Mouse (Mus musculus): ENCODE data around the gene Tmem269. TPM values are rescaled to one million over a fixed set of nuclear protein-coding genes. Genes with fewer than 3 reads are reported as not detected.

The Tmem269 gene
- total RNA-seq, 2 experiments from 2014 or later = not detected

- peak in 1 of 2 experiments; percentile 56 for DNase-seq
- intact Hi-C loops (cut with DNase I) = loop anchor here (5.0 kb wide), 1 partner anchor 291 kb away; no protein-coding TSS in a partner anchor
Observed at GRCm38 (mm10) chr4:119241664-119242063, 23.6 kb upstream of the Tmem269 start.

DNA sequence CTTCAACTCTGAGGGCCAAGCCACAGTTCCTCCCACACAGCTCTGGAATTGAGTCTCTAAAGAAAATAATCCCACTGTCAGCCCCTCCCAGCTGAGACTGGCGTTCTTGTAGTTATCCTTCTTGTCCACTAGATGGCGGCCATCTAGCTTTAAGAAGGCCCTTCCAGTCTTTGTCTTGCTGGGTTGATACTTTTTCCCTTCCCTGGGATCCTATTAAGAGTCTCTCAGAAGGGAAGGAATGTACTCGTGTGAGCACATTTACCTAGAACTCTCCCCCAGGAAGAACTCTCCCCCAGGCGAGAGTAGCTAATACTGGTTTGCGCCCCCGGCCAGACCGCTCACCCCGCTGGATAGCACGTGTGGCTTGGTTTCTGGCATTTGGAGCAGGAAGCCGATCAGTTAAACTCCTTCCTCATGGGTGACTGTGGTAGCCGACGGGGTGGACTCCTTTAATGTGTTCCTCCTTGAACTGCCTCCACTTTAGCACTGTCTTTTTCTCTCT lies 21.2 kb upstream of the Tmem269 start:
- DNase-seq = peak in 1 of 2 experiments; percentile 50
- intact Hi-C loops (cut with DNase I) = loop anchor here (2.0 kb wide), 1 partner anchor 100 kb away; no protein-coding TSS in a partner anchor

- no peak for DNase-seq
- intact Hi-C loops (cut with DNase I) = loop anchor here (2.0 kb wide), 1 partner anchor 100 kb away; no protein-coding TSS in a partner anchor
Observed at GRCm38 (mm10) chr4:119238661-119239060, 20.6 kb upstream of the Tmem269 start.

DNA sequence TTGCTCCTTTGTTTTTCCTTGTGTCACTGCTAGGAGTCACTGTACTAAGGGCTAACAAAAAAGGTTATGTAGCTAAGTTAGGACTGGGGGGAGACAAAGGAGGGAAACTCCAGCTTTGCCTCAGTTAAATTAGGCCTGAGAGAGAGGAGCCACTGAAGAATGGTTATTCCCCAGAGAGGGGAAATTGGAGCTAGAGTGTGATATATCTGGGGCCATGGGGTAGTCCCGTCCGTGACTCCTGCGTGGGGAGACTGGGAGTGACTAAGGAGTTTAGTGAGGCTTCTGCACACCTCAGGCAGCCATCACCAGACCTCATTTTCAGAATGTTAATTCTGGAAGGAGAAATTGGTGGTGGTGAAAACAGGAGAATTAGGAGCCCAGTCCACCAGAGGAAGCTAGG lies 16.3 kb upstream of the Tmem269 start:
- intact Hi-C loops (cut with DNase I) = no loop called here
- no peak for DNase-seq

GRCm38 (mm10) chr4:119233256-119233901 lies 15.4 kb upstream of the Tmem269 start:
- peak; percentile 31 to 52 for DNase-seq
- intact Hi-C loops (cut with DNase I) = no loop called here

DNA sequence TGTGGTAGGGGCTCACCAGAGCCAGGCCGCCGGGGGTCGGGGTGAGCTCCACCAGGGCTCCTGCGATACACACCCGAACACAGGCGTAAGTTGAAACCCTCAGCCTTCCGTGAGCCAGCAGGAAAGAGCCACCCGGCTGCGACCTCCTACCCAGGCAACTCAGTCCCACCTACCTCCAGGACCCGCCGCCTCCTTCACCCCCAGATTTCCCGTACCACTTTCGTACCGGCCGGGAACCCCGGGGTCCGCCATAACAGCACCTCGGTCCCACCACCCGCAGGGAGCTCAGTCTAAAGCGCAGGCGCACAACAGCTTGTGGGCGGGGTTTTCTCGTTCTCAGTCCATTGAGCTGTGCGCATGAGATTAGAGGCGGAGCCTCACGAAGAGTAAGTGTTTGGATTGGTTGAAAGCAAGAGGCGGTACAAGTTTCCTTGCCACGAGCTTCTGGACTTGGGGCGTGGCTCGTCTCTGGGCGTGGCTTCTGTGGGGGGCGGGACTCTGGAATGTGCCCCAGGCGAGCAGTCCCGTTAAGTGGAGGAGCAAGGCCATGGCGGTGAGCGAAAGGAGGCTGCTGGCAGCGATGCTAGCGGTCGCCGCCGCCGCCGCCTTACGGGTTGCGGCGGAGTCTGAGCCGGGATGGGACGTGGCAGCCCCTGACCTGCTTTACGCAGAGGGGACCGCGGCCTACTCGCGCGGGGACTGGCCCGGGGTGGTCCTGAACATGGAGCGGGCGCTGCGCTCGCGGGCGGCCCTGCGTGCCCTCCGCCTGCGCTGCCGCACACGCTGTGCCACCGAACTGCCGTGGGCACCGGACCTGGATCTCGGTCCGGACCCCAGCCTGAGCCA lies 14.6 kb upstream of the Tmem269 start, which contains the start of the genes AU022252 and P3h1:
Gene AU022252 (minus strand): TSS at position 303 of the 846 bp plus-strand sequence.
Gene P3h1 (plus strand): TSS at position 506 of the 846 bp plus-strand sequence.
- intact Hi-C loops (cut with DNase I) = no loop called here
- peak; percentile 98 to 99 for DNase-seq

DNA sequence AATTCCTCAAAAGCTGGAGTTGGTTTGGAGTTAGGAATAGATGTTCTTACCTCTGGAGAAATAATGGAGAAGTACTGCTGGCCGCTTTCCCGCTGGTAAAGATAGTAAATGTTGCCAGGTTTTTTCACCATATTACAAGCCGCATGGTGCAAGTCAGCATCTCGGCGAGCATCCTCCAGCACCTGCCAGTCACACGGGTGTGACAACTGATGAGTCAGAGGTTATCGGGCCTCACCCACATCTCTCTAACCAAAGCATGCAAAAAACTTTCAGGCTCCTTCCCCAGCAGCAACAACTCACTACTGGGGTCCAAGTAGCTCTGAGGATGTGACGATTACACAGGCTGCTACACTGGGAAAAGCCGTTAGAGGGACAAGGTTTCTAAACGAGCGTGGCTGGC lies 8.7 kb upstream of the Tmem269 start:
- intact Hi-C loops (cut with DNase I) = no loop called here

GRCm38 (mm10) chr4:119225719-119226118 lies 7.7 kb upstream of the Tmem269 start:
- intact Hi-C loops (cut with DNase I) = no loop called here
- DNase-seq = no peak

More for the DNA sequence above, 8.7 kb upstream of the Tmem269 start:
- no peak for DNase-seq

- intact Hi-C loops (cut with DNase I) = no loop called here
Observed at GRCm38 (mm10) chr4:119224534-119224933, 6.5 kb upstream of the Tmem269 start.

DNA sequence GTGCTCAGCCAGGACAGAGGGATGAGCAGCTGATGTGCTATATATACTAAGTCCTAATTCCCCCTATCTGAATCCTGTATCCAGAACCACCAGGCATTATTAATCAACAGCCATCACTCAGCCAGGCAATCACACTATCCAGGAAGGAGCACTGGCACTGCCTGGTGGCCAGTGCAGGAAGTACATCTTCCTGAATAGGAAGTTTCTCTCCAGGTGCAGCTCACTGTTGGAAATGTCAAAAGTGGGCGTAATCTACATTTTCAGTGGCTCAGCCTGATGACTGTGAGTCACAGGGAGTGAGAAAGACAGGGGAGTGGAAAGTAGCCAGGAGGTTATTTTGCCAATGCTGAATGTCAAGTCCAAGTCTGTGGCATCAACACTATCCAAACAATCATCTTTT lies 5.7 kb upstream of the Tmem269 start:
- intact Hi-C loops (cut with DNase I) = no loop called here
- DNase-seq = peak in 1 of 2 experiments; percentile 26

More at GRCm38 (mm10) chr4:119224534-119224933, 6.5 kb upstream of the Tmem269 start:
- DNase-seq = no peak

DNA sequence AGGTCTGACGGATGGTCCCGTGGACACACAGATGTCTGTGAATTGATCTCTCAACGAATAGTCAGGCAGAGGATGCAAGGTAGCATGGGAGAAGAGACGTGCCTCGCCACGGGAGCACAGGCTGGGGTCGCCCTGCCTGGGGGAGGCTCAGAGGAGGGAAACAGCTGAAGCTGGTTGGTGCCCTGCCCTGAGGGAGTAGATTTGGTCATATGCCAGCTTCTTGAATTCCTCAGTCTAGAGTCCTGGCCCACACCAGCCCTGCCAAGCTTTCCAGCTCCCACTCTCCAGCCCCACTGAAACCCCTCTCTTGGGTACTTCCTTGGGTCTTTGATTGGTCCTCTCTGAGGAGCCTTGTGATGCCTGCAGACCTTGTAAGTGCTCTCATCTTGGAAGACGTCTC lies 1.4 kb downstream of the Tmem269 start:
- no peak for DNase-seq
- intact Hi-C loops (cut with DNase I) = no loop called here

- intact Hi-C loops (cut with DNase I) = loop anchor here (1.0 to 5.0 kb wide), 2 partner anchors 37 to 199 kb away; no protein-coding TSS in a partner anchor
- peak; percentile 61 to 66 for DNase-seq
Observed at GRCm38 (mm10) chr4:119204672-119205071, 13.3 kb downstream of the Tmem269 start.

DNA sequence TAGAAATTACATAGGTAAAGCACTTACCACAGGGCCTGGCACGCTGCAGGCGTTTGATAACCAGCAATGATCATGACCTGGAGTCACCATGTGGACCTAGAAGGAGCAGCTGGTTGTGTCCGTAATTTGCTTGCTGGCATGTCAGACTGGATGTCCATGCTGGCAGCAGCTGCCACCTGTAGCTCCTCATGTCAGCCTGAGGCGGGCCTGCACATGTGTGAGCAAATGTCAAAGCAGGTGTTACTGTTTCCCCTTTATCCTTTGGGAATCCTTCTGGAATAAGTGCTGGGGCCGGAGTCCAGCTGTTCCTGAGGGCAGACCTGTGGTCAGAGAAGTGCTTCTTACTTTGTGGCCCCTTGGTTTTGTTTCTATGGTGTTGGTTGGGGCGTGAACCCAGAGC lies 19.9 kb downstream of the Tmem269 start:
- intact Hi-C loops (cut with DNase I) = no loop called here

GRCm38 (mm10) chr4:119195582-119196320 lies 22.3 kb downstream of the Tmem269 start:
- intact Hi-C loops (cut with DNase I) = no loop called here
- DNase-seq = no peak

More for the DNA sequence above, 19.9 kb downstream of the Tmem269 start:
- DNase-seq = no peak

DNA sequence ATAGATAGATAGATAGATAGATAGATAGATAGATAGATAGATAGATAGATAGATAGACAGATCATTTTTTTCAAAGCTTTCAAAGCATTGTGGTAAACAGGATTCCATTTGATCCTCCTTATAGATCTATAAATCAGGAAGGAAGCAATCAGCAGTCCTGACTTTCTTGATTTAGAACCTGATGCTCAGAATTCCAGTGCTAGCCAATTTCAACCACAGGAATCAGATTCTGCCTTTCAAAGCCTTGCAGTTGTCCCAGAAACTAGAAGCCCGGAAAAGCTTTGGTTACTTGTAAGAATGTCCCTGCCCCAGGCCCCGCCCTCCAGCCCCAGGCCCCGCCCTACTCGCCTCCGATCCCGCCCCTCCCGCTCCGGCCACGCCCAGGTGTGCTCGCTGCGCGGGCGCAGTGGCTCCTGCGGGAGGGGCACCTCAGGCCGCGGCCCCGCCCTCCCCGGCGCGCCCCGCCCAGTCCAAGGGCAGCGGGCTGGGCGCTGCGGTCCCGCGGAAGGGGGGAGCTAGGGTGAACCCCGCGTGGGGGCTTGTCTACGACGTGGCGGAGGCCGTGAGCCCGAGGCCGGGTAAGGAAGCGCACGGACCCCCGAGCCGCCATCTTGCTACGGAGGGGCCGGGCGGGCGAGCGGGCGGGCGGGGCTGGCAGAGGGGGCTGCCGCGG lies 23.0 kb downstream of the Tmem269 start, which contains the start of gene Svbp:
Gene Svbp (plus strand): TSS at position 398 of the 673 bp plus-strand sequence.
- intact Hi-C loops (cut with DNase I) = no loop called here
- peak; percentile 92 to 93 for DNase-seq

- DNase-seq = no peak
- intact Hi-C loops (cut with DNase I) = no loop called here
Observed at GRCm38 (mm10) chr4:119192757-119193156, 25.3 kb downstream of the Tmem269 start.

DNA sequence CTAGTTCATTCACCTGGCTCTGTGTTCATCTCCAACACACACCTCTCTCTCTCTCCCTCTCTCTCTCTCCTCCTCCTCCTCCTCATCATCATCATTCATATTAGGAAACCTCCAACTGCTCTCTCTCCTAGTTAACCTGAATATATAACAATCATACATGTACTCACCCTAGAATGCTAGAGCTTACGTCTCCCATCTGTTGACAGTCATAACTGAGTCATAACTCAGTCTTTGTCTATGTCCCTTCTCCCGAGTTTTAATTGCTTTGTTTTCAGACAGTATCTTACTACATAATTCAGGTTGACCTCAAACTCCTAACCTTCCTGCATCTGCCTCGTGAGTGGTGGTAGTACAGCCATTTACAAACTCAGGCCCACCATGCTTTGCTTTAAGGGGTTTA lies 26.7 kb downstream of the Tmem269 start:
- intact Hi-C loops (cut with DNase I) = no loop called here
- no peak for DNase-seq

- no peak for DNase-seq
- intact Hi-C loops (cut with DNase I) = no loop called here
Observed at GRCm38 (mm10) chr4:119190618-119191017, 27.4 kb downstream of the Tmem269 start.

GRCm38 (mm10) chr4:119189864-119190263 lies 28.2 kb downstream of the Tmem269 start, which contains the start of gene Ermap:
Gene Ermap (minus strand): TSS chr4:119190011.
- intact Hi-C loops (cut with DNase I) = no loop called here

More at GRCm38 (mm10) chr4:119189864-119190263, 28.2 kb downstream of the Tmem269 start, which contains the start of gene Ermap:
- DNase-seq = no peak
